Mouse (Mus musculus): ENCODE measurements around the gene Ciz1.
A peak's percentile ranks its signal among the peaks of the same experiment; 100 is the strongest.

Ciz1 gene

GRCm38 (mm10) chr2:32415801-32416200 lies 63.7 kb downstream of the Ciz1 start:
- no peak for DNase-seq (ENCODE audit: low spot score in 2 of 2)

- DNase-seq (ENCODE audit: low spot score in 2 of 2) = no peak
These were observed 64.4 kb downstream of the Ciz1 start for GRCm38 (mm10) chr2:32416556-32416955.

GRCm38 (mm10) chr2:32417486-32417885 lies 65.4 kb downstream of the Ciz1 start:
- DNase-seq (ENCODE audit: low spot score in 2 of 2) = no peak

DNA sequence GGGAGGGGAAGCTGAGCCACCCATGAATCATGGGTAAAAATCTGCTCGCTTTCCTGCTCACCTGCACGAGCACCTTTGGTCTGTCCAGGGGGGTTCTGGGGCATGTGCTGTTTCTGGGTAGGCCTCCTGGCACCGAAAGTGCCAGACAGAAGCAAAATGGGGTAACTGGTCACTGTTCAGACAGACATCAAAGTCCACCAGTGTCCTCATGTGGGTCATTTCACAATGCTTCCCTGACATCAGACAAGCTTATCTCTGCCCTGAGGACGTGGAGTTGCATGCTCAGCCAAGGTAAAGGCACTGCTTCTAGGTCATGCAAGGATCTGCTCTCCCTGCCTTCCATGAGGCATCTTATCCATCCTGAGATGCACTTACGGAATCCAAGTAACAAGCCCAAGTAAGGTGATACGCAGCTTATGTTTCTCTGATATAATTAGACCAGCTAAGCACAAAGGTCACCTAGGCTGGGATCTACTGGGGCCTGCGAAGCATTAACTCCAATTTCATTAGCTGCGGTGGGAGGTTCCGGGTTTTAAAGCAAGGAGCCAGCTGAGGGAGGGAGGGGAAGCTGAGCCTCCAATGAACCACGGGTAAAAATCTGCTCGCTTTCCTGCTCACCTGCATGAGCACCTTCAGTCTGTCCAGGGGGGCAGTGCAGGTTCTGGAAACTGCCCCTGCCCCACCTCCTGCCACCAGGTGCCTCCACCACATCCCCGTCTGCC lies 66.5 kb downstream of the Ciz1 start:
- DNase-seq (ENCODE audit: low spot score in 2 of 2) = no peak

GRCm38 (mm10) chr2:32419359-32419758 lies 67.2 kb downstream of the Ciz1 start:
- DNase-seq (ENCODE audit: low spot score in 2 of 2) = peak in 1 of 2 experiments; percentile 83

DNA sequence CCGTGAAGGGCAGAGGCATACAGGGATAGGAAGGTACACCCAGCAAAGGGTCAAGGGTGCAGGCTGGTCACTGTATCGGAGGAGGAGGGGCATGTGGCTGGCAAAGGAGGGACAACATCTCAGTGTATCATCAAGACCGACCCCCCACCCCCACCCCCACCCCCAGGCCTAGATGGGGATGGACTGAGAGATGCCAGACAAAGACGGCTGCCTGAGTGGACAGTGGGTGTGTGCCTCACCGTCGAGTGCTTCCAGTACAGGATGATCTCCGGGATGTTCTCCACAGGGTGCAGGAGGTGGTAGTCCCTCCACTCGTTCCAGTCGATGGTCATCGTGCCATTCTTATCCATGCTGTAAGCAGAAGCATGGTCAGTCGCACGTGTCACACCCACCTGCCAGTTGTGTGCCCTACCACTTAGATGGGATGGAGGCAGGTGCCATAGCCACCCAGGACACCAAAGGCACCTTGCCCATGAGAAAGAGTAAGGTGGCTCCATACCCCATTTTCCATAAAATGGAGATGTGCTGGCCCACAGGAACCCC lies 68.0 kb downstream of the Ciz1 start:
- DNase-seq (ENCODE audit: low spot score in 2 of 2) = no peak

DNA sequence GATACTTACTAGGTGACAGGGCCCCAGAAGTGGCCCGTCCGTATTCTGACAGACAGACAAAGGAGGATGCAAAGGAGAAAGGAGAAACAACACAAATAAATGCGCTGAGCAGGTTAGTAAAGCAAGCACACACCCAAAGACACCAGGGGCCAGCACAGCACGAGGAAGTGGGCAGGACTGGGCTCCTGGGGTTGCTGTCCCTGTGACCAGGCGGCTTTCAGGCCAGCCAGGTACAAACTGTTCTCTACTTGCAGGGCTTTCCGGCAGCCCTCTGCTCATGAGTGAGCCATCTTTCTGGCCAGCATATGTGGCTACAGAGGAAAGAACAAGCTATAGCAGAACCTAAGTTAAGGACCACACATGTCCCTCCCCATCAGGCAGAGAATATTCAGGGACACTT lies 68.5 kb downstream of the Ciz1 start:
- no peak for DNase-seq (ENCODE audit: low spot score in 2 of 2)

DNA sequence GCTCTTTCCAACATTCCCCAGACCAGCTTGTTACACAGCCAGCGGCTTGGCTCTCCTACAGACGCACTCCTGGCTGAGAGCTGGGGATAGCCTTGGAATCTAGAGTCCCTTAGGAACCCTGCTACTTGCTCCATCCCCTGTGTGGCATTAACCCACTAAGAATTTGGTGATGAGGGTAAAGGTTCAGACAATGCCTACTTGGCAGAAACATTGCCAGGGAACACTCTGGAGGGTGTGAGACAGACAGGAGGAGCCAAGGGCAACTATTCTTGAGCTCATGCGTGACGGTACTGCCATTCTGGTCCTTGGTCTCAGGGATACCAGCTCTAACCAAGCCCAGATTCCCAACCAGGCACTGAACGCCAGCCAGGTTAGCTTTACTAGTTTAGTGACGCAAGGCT lies 69.7 kb downstream of the Ciz1 start:
- no peak for DNase-seq (ENCODE audit: low spot score in 2 of 2)

GRCm38 (mm10) chr2:32423481-32424331 lies 71.6 kb downstream of the Ciz1 start:
- DNase-seq (ENCODE audit: low spot score in 2 of 2) = peak; percentile 49 to 74

DNA sequence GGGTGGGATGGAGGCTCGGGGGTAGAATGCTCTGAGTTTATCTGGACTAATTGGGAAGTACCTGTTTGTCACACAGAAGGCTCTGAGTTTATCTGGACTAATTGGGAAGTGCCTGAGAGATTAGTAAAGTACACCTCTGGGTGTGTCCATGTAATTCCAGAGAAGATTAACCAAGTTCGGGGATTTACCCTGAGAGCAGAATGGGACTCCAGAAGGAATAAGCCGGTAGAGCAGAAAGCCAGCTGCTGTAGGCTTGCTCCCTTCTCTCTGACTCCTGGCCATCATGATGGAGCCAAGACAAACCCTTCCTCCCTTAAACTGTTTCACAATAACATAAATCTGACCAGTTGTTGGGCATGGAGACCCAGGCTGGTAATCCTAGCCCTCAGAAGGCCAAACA lies 72.7 kb downstream of the Ciz1 start:
- DNase-seq (ENCODE audit: low spot score in 2 of 2) = no peak

- DNase-seq (ENCODE audit: low spot score in 2 of 2) = no peak
These were observed 73.4 kb downstream of the Ciz1 start for GRCm38 (mm10) chr2:32425568-32425967.

GRCm38 (mm10) chr2:32426141-32426540 lies 74.0 kb downstream of the Ciz1 start:
- no peak for DNase-seq (ENCODE audit: low spot score in 2 of 2)

GRCm38 (mm10) chr2:32427720-32428119 lies 75.6 kb downstream of the Ciz1 start:
- DNase-seq (ENCODE audit: low spot score in 2 of 2) = no peak

GRCm38 (mm10) chr2:32428262-32428722 lies 76.2 kb downstream of the Ciz1 start:
- peak; percentile 59 to 62 for DNase-seq (ENCODE audit: low spot score in 2 of 2)

DNA sequence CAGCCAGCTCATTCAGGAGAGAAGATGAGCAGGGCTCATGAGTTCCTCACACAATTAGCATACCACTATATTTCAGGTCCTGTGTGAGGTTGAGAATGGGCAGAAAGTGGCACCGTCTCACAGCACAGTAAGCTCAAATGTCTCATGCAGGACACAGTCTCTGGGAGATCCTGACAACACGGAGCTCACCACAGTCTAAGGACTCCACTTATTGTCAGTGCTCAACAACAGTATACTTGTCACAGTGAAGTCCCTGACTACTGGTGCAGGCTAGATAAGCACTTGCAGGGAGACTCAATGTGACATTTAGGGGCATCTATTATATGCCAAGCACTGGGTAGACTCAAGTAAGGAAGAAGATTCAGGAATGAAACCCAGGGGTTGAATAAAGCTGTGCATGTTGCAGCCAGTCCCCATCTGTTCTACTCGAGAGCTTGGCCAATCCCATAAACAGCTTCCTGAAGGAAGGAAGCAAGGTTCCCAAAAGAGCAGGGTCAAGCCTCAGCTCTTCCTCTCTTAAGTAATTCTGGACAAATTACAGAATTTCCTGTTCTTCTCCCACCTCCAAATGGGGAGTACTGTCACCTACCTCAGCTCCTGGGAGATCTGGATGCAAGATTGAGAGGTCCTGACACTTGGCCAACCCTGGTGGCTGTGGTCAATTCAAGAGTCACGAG lies 77.2 kb downstream of the Ciz1 start:
- no peak for DNase-seq (ENCODE audit: low spot score in 2 of 2)

Data from urinary bladder, postnatal 36 days (tissue).